In genomic region chr5:147076799-147077165, GRCm38 (mm10) we compare ENCODE assay signal across 8 mouse cellular contexts. TPM values are rescaled to one million over a fixed set of nuclear protein-coding genes. Genes with fewer than 3 reads are reported as not detected.
A peak's percentile ranks its signal among the peaks of the same experiment; 100 is the strongest.
DNase-seq lines count a peak whose midpoint lies in the region; ATAC-seq lines count a peak whose summit lies in the region.

Gene Polr1d (plus strand): TSS chr5:147077050.

- H3K4me1 ChIP-seq in lung, embryonic 16.5 days (replicated peaks; ENCODE audit: control insufficient read depth, insufficient read depth, low read length) = peaks cover 31% of the 10 kb centered on the region
- H3K4me1 ChIP-seq in embryonic facial prominence, embryonic 12.5 days = peaks cover 19% of the 10 kb centered on the region
- peaks cover 45% of the 10 kb centered on the region for H3K4me1 ChIP-seq in heart, embryonic 12.5 days (replicated peaks)

- no peaks in the 10 kb centered on the region for H3K36me3 ChIP-seq in lung, embryonic 16.5 days (ENCODE audit: control insufficient read depth, insufficient read depth, low read length)
- 0 out of 2 replicates have a peak, but pooled peaks cover 5% of the 10 kb centered on the region for H3K36me3 ChIP-seq in embryonic facial prominence, embryonic 12.5 days
- H3K36me3 ChIP-seq in heart, embryonic 12.5 days = peaks cover 10% of the 10 kb centered on the region; the same call in 1 of the 2 replicates

- no peak for DNase-seq in lung, postnatal 4 days
- no peak for DNase-seq in left cerebral cortex, postnatal 10 days (ENCODE audit: extremely low spot score in 1 of 2, low spot score in 2 of 2)
- DNase-seq in thymus, postnatal 10 days (ENCODE audit: low spot score in 2 of 2) = no peak
- no peak for DNase-seq in B cell, adult 2 months

- WGBS in lung, embryonic 16.5 days = under 1% methylated on average over 16 of the region's 17 CpGs
- 0% methylated on average over 17 of the region's 17 CpGs for WGBS in embryonic facial prominence, embryonic 12.5 days
- WGBS in heart, embryonic 12.5 days = 0% methylated on average over 17 of the region's 17 CpGs

- H3K9me3 ChIP-seq in lung, embryonic 16.5 days (ENCODE audit: control insufficient read depth, low read length) = no peaks in the 10 kb centered on the region
- no peaks in the 10 kb centered on the region for H3K9me3 ChIP-seq in embryonic facial prominence, embryonic 12.5 days
- no peaks in the 10 kb centered on the region for H3K9me3 ChIP-seq in heart, embryonic 12.5 days (replicated peaks)

- no peaks in the 10 kb centered on the region for H3K27me3 ChIP-seq in lung, embryonic 16.5 days (ENCODE audit: control insufficient read depth, insufficient read depth, low read depth, low read length)
- no peaks in the 10 kb centered on the region for H3K27me3 ChIP-seq in embryonic facial prominence, embryonic 12.5 days
- H3K27me3 ChIP-seq in heart, embryonic 12.5 days (replicated peaks) = no peaks in the 10 kb centered on the region

- intact Hi-C loops in left cerebral cortex, postnatal 10 days (cut with DNase I) = loop anchor here (5.0 kb wide), 1 partner anchor 94 kb away; no protein-coding TSS in a partner anchor

- ATAC-seq in lung, embryonic 16.5 days (ENCODE audit: low read depth) = no peak
- peak; percentile 69; the same call in 1 of the 2 replicates for ATAC-seq in embryonic facial prominence, embryonic 12.5 days (ENCODE audit: insufficient number of reproducible peaks, insufficient read depth, low FRiP score, low TSS enrichment)
- ATAC-seq in heart, embryonic 12.5 days (ENCODE audit: insufficient number of reproducible peaks, low FRiP score) = peak; percentile 44
- no peak for ATAC-seq in monocyte, adult 5-6 weeks (replicated peaks; ENCODE audit: insufficient number of reproducible peaks, low FRiP score, low TSS enrichment, poor library complexity, severe bottlenecking)

- peak within 1 kb of the TSS; percentile 79 for H3K4me3 ChIP-seq in lung, embryonic 16.5 days (ENCODE audit: low read length)
- H3K4me3 ChIP-seq in embryonic facial prominence, embryonic 12.5 days = peak within 1 kb of the TSS; percentile 79
- peak within 1 kb of the TSS; percentile 97 for H3K4me3 ChIP-seq in heart, embryonic 12.5 days

- H3K9ac ChIP-seq in lung, embryonic 16.5 days (ENCODE audit: low read length) = peak within 1 kb of the TSS; percentile 87
- H3K9ac ChIP-seq in embryonic facial prominence, embryonic 12.5 days = peak within 1 kb of the TSS; percentile 76
- H3K9ac ChIP-seq in heart, embryonic 12.5 days = peak within 1 kb of the TSS; percentile 89

- H3K4me2 ChIP-seq in lung, embryonic 16.5 days (ENCODE audit: low read depth, low read length) = peak within 1 kb of the TSS; percentile 91
- H3K4me2 ChIP-seq in embryonic facial prominence, embryonic 12.5 days (replicated peaks) = peak within 1 kb of the TSS; percentile 91
- H3K4me2 ChIP-seq in heart, embryonic 12.5 days = peak within 1 kb of the TSS; percentile 78

- peak within 1 kb of the TSS; percentile 98 for H3K27ac ChIP-seq in lung, embryonic 16.5 days (ENCODE audit: low read length)
- peak within 1 kb of the TSS; percentile 93 for H3K27ac ChIP-seq in embryonic facial prominence, embryonic 12.5 days
- H3K27ac ChIP-seq in heart, embryonic 12.5 days (ENCODE audit: poor library complexity, severe bottlenecking) = peak within 1 kb of the TSS; percentile 97

RNA-seq across cellular contexts. Expression of gene Polr1d, which starts in this region (rescaled TPM):
- 118 and 120 TPM in 2 replicates for polyA plus RNA-seq in lung, embryonic 16.5 days (2015; fragmentation: Nextera tagmentation; extraction: Ambion mirVana)
- 111 and 117 TPM in 2 replicates for polyA plus RNA-seq in embryonic facial prominence, embryonic 12.5 days (2016; fragmentation: Nextera tagmentation; extraction: Ambion mirVana)
- polyA plus RNA-seq in heart, embryonic 12.5 days (2016; fragmentation: Nextera tagmentation; extraction: Ambion mirVana) = 91.3 and 94.0 TPM in 2 replicates
- 10 to 100 TPM; 82.2 to 88.3 TPM for total RNA-seq in left cerebral cortex, postnatal 10 days (2021)
- 89.9 to 107 TPM (median 97.4 TPM) in 3 replicates for total RNA-seq in monocyte, adult 5-6 weeks (2017)

Comparison
In these comparisons a context has a peak if more than half of its experiments do, and no peak if none do; other contexts are left out.
1. ATAC-seq: peak in embryonic facial prominence, embryonic 12.5 days (single experiment) and heart, embryonic 12.5 days (single experiment); none in lung, embryonic 16.5 days (single experiment) and monocyte, adult 5-6 weeks (single experiment).
2. Peak in every context shown above with its lines, with median percentiles within 50 percentile points of each other: H3K27ac ChIP-seq, H3K4me2 ChIP-seq, H3K4me3 ChIP-seq and H3K9ac ChIP-seq.